Mouse (Mus musculus) kidney, embryonic 16.5 days (tissue): ENCODE data around the gene Hddc3. TPM values are rescaled to one million over a fixed set of nuclear protein-coding genes. Genes with fewer than 3 reads are reported as not detected.

Source experiments
- ATAC-seq: fragments of 200-750 bp; cut with Nextera tagmentation; 2 replicates; pipeline ENCODE4 v1.8.0; 2017; ENCODE audit warnings: moderate TSS enrichment; ENCODE audit not compliant: low FRiP score, low TSS enrichment
- H3K27ac ChIP-seq: fragments of 300-500 bp; sonication (generic); 2 replicates; pipeline ENCODE4 v1.5.1; 2014; ENCODE audit warnings: low read length
- H3K27me3 ChIP-seq: fragments of 300-500 bp; sonication (generic); 2 replicates; pipeline ENCODE4 v1.6.1; 2014; ENCODE audit warnings: low read length, control low read depth, mixed read lengths; ENCODE audit not compliant: insufficient read depth
- H3K36me3 ChIP-seq: fragments of 300-500 bp; sonication (generic); 2 replicates; pipeline ENCODE4 v1.6.1; 2014; ENCODE audit warnings: low read length, control low read depth, mixed read lengths; ENCODE audit not compliant: insufficient read depth
- H3K4me1 ChIP-seq: fragments of 300-500 bp; sonication (generic); 2 replicates; pipeline ENCODE4 v1.6.1; 2014; ENCODE audit warnings: low read length, control low read depth, mixed read lengths; ENCODE audit not compliant: insufficient read depth
- H3K4me2 ChIP-seq: fragments of 300-500 bp; sonication (generic); replicated peaks from 2 replicates; pipeline ENCODE4 v1.6.1; 2014; ENCODE audit warnings: low read depth, low read length
- H3K4me3 ChIP-seq: fragments of 300-500 bp; sonication (generic); 2 replicates; pipeline ENCODE4 v1.5.1; 2014; ENCODE audit warnings: mild to moderate bottlenecking, low read length
- H3K9ac ChIP-seq: fragments of 300-500 bp; sonication (generic); replicated peaks from 2 replicates; pipeline ENCODE4 v1.6.1; 2014; ENCODE audit warnings: low read length
- H3K9me3 ChIP-seq: fragments of 300-500 bp; sonication (generic); 2 replicates; pipeline ENCODE4 v1.6.1; 2016; ENCODE audit warnings: low read length, control low read depth
- WGBS: fragments of 180-500 bp; shearing (Covaris S2); extraction: QIAGEN DNeasy Blood & Tissue Kit; methylation state at CpG from one replicate; pipeline ENCODE4 v1.1.7; 2014; 5-methylcytosine and 5-hydroxymethylcytosine counted together
- polyA plus RNA-seq: library from polyadenylated mRNA; unstranded; fragments of >200 nt; fragmentation: Nextera tagmentation; extraction: Ambion mirVana; gene quantifications from 2 replicates; pipeline ENCODE4 v1.2.1, GENCODE M21; 2015

The Hddc3 gene
- polyA plus RNA-seq, 1 experiment from 2014 or later, result 23.8 TPM

GRCm38 (mm10) chr7:80360435-80360834 is 17.5 kb downstream of the Hddc3 start:
- Histone ChIP-seq H3K27me3 (no peaks in the 10 kb centered on the region), H3K4me1 (no peaks in the 10 kb centered on the region), H3K36me3 (peaks cover 56% of the 10 kb centered on the region), H3K9me3 (no peaks in the 10 kb centered on the region), H3K4me2 (no peak overlapping the region), H3K27ac (no peak overlapping the region), H3K4me3 (no peak overlapping the region), H3K9ac (no peak overlapping the region)
- WGBS, result 37% methylated on average over 3 of the region's 3 CpGs
- ATAC-seq, result no peak

- no peak overlapping the region for H3K4me3 ChIP-seq
- H3K4me2 ChIP-seq, result no peak overlapping the region
- 73% methylated on average over 2 of the region's 2 CpGs for WGBS
- peaks cover 22% of the 10 kb centered on the region for H3K4me1 ChIP-seq
- H3K27me3 ChIP-seq, result no peaks in the 10 kb centered on the region
- H3K27ac ChIP-seq, result no peak overlapping the region
- ATAC-seq, result no peak
- H3K36me3 ChIP-seq, result peaks cover 61% of the 10 kb centered on the region
- no peaks in the 10 kb centered on the region for H3K9me3 ChIP-seq
- no peak overlapping the region for H3K9ac ChIP-seq
Measured at GRCm38 (mm10) chr7:80365759-80366158, 22.9 kb downstream of the Hddc3 start.

GRCm38 (mm10) chr7:80367232-80367631 is 24.3 kb downstream of the Hddc3 start:
- Histone ChIP-seq H3K36me3 (peaks cover 49% of the 10 kb centered on the region), H3K4me1 (peaks cover 26% of the 10 kb centered on the region), H3K4me2 (no peak overlapping the region), H3K9ac (no peak overlapping the region), H3K4me3 (no peak overlapping the region), H3K27ac (no peak overlapping the region), H3K27me3 (no peaks in the 10 kb centered on the region), H3K9me3 (no peaks in the 10 kb centered on the region)
- ATAC-seq, result no peak
- WGBS, result 96% methylated on average over 7 of the region's 7 CpGs

GRCm38 (mm10) chr7:80368009-80368408 is 25.1 kb downstream of the Hddc3 start:
- Histone ChIP-seq H3K4me2 (no peak overlapping the region), H3K36me3 (peaks cover 41% of the 10 kb centered on the region), H3K9ac (no peak overlapping the region), H3K27ac (no peak overlapping the region), H3K4me1 (peaks cover 26% of the 10 kb centered on the region), H3K9me3 (no peaks in the 10 kb centered on the region), H3K27me3 (no peaks in the 10 kb centered on the region), H3K4me3 (no peak overlapping the region)
- ATAC-seq, result no peak
- WGBS, result 90% methylated on average over 9 of the region's 9 CpGs

- Histone ChIP-seq H3K36me3 (peaks cover 33% of the 10 kb centered on the region), H3K4me2 (peak overlapping the region; percentile 75; the same call in 1 of the 2 replicates), H3K4me3 (no peak overlapping the region), H3K27me3 (no peaks in the 10 kb centered on the region), H3K27ac (no peak overlapping the region), H3K4me1 (peaks cover 26% of the 10 kb centered on the region), H3K9ac (no peak overlapping the region), H3K9me3 (no peaks in the 10 kb centered on the region)
- 63% methylated on average over 20 of the region's 20 CpGs for WGBS
- ATAC-seq, result no peak
Measured at GRCm38 (mm10) chr7:80368635-80369421, 25.9 kb downstream of the Hddc3 start.

- Histone ChIP-seq H3K4me1 (peaks cover 26% of the 10 kb centered on the region), H3K27me3 (no peaks in the 10 kb centered on the region), H3K9me3 (no peaks in the 10 kb centered on the region), H3K9ac (no peak overlapping the region), H3K4me3 (peak overlapping the region; percentile 80; the same call in 1 of the 2 replicates), H3K27ac (0 out of 2 replicates have a peak overlapping the region, but pooled peaks have one; percentile 27), H3K36me3 (peaks cover 28% of the 10 kb centered on the region), H3K4me2 (peak overlapping the region; percentile 75)
- ATAC-seq, result no peak
- 55% methylated on average over 5 of the region's 5 CpGs for WGBS
Measured at GRCm38 (mm10) chr7:80369461-80369860, 26.6 kb downstream of the Hddc3 start.

GRCm38 (mm10) chr7:80369967-80370431 is 27.1 kb downstream of the Hddc3 start:
- Histone ChIP-seq H3K36me3 (peaks cover 25% of the 10 kb centered on the region; the same call in 1 of the 2 replicates), H3K9ac (peak overlapping the region; percentile 87), H3K27me3 (no peaks in the 10 kb centered on the region), H3K4me2 (peak overlapping the region; percentile 75), H3K9me3 (no peaks in the 10 kb centered on the region), H3K27ac (peak overlapping the region; percentile 87), H3K4me3 (peak overlapping the region; percentile 80), H3K4me1 (peaks cover 26% of the 10 kb centered on the region)
- WGBS, result 28% methylated on average over 4 of the region's 4 CpGs
- ATAC-seq, result peak; percentile 18; the same call in 1 of the 2 replicates

- H3K36me3 ChIP-seq, result peaks cover 24% of the 10 kb centered on the region; the same call in 1 of the 2 replicates
- H3K4me3 ChIP-seq, result peak overlapping the region; percentile 80
- peak overlapping the region; percentile 75 for H3K4me2 ChIP-seq
- H3K27ac ChIP-seq, result peak overlapping the region; percentile 87
- peaks cover 26% of the 10 kb centered on the region for H3K4me1 ChIP-seq
- WGBS, result 0% methylated on average over 31 of the region's 31 CpGs
- H3K9ac ChIP-seq, result peak overlapping the region; percentile 87
- no peaks in the 10 kb centered on the region for H3K9me3 ChIP-seq
- H3K27me3 ChIP-seq, result no peaks in the 10 kb centered on the region
- ATAC-seq, result peak; percentile 47
Measured at GRCm38 (mm10) chr7:80370649-80371040, 27.7 kb downstream of the Hddc3 start.

GRCm38 (mm10) chr7:80371041-80371751 is 28.3 kb downstream of the Hddc3 start, which contains the start of gene Man2a2:
Gene Man2a2, minus strand, starts transcription at chr7:80371375.
- Histone ChIP-seq H3K4me3 (peak within 1 kb of the TSS; percentile 80), H3K27me3 (no peaks in the 10 kb centered on the region), H3K9me3 (no peaks in the 10 kb centered on the region), H3K27ac (peak within 1 kb of the TSS; percentile 87), H3K4me1 (peaks cover 26% of the 10 kb centered on the region), H3K9ac (peak within 1 kb of the TSS; percentile 87), H3K36me3 (peaks cover 19% of the 10 kb centered on the region; the same call in 1 of the 2 replicates), H3K4me2 (peak within 1 kb of the TSS; percentile 75)
- under 1% methylated on average over 63 of the region's 86 CpGs for WGBS
- peak; percentile 71 for ATAC-seq
